8 mouse cellular contexts compared by ENCODE assay signal in the genomic region with DNA sequence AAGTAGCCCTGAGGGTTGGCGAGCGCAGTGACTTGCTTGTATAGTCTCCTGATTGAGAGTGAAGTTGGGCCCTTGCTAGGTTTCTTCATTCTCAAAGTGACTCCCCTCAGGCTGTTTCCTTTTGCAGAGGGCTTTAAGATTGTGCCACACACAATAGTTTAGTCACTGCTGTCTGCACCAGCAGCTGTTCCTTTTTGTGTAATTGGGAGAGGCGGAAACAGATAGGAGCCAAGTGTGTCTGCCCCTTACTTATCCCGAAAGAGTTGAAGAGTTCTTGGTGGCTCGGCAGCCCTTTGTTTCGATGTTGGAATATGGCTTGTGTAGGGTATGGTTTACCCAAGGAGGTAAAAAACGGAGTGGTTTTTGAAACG. TPM values are rescaled to one million over a fixed set of nuclear protein-coding genes. Genes with fewer than 3 reads are reported as not detected.
DNase-seq lines count a peak whose midpoint lies in the region; ATAC-seq and TF ChIP-seq lines count a peak whose summit lies in the region.

No protein-coding gene starts in this region.

- no peak for ATAC-seq in kidney, embryonic 14.5 days (ENCODE audit: low FRiP score, low TSS enrichment)
- ATAC-seq in megakaryocyte, adult 5-6 weeks (ENCODE audit: poor library complexity, severe bottlenecking) = peak; percentile 6; the same call in 1 of the 2 replicates

- no peak for TF ChIP-seq POLR2A in brain, embryonic 14.5 days (IDR thresholded peaks at IDR 0.05; ENCODE audit: borderline replicate concordance, extremely low read depth, insufficient read depth, insufficient read length, poor library complexity, severe bottlenecking)

- WGBS in kidney, embryonic 14.5 days = 2% methylated on average over 8 of the region's 8 CpGs

- no peaks in the 10 kb centered on the region for H3K27me3 ChIP-seq in kidney, embryonic 14.5 days (ENCODE audit: control insufficient read depth, insufficient read depth, low read length)

- H3K4me1 ChIP-seq in kidney, embryonic 14.5 days (ENCODE audit: control insufficient read depth, insufficient read depth, low read length) = peaks cover 13% of the 10 kb centered on the region; the same call in 1 of the 2 replicates

- no peaks in the 10 kb centered on the region for H3K9me3 ChIP-seq in kidney, embryonic 14.5 days (ENCODE audit: control insufficient read depth, low read length)

- H3K9ac ChIP-seq in kidney, embryonic 14.5 days (ENCODE audit: low read depth, low read length) = peak overlapping the region; percentile 96

- peak overlapping the region; percentile 98 for H3K4me3 ChIP-seq in kidney, embryonic 14.5 days (ENCODE audit: low read length)

- peak; percentile 15 for DNase-seq in kidney, adult 11 months
- DNase-seq in kidney, postnatal 10 days = no peak
- peak; percentile 46 for DNase-seq in brain, embryonic 14.5 days (ENCODE audit: low read depth)
- DNase-seq in heart, adult 18-20 months = peak; percentile 28 to 47
- DNase-seq in layer of hippocampus, postnatal 25 days (ENCODE audit: extremely low spot score in 1 of 2, low spot score in 1 of 2) = no peak
- DNase-seq in urinary bladder, adult 18-20 months (ENCODE audit: low spot score in 2 of 2) = no peak

- no peak for TF ChIP-seq CTCF in brain, embryonic 14.5 days (IDR thresholded peaks at IDR 0.05; ENCODE audit: borderline replicate concordance, extremely low read depth, insufficient read depth, insufficient read length)

- H3K36me3 ChIP-seq in kidney, embryonic 14.5 days (ENCODE audit: control insufficient read depth, insufficient read depth, low read length) = no peaks in the 10 kb centered on the region

- H3K27ac ChIP-seq in kidney, embryonic 14.5 days (ENCODE audit: low read depth, low read length) = peak overlapping the region; percentile 90

- peak overlapping the region; percentile 88 for H3K4me2 ChIP-seq in kidney, embryonic 14.5 days (replicated peaks; ENCODE audit: low read depth, low read length)

RNA-seq across cellular contexts. Expression of a gene that starts 1.4 kb away (rescaled TPM):
- polyA plus RNA-seq in brain, embryonic 14.5 days (2012; rRNA removed) = 134 and 165 TPM in 2 replicates
- total RNA-seq in heart, adult 18-20 months (2021) = 10 to 100 TPM; 21.8 to 23.4 TPM
- 29.3 and 53.9 TPM in 2 replicates for polyA plus RNA-seq in kidney, embryonic 14.5 days (2014; fragmentation: Nextera tagmentation; extraction: Ambion mirVana)
- 59.3 and 63.4 TPM in 2 replicates for total RNA-seq in megakaryocyte, adult 5-6 weeks (2015)
- total RNA-seq in megakaryocyte, adult 5-6 weeks (2017) = 65.0 and 70.5 TPM in 2 replicates
- total RNA-seq in layer of hippocampus, postnatal 25 days (2021) = 10 to 100 TPM; 60.4 to 80.9 TPM

Comparison
In these comparisons a context has a peak if more than half of its experiments do, and no peak if none do; other contexts are left out.
1. DNase-seq: peak in kidney, adult 11 months (single experiment), brain, embryonic 14.5 days (single experiment) and heart, adult 18-20 months (2 of 2); none in kidney, postnatal 10 days (single experiment), layer of hippocampus, postnatal 25 days (0 of 2) and urinary bladder, adult 18-20 months (0 of 2).